Mouse (Mus musculus) intestine, embryonic 16.5 days (tissue): ENCODE measurements around the gene Carns1. TPM values are rescaled to one million over a fixed set of nuclear protein-coding genes. Genes with fewer than 3 reads are reported as not detected.
A peak's percentile ranks its signal among the peaks of the same experiment; 100 is the strongest.
"Not testable (repeated sequence)": the region's sequence is repeated elsewhere in the genome, so short reads cannot be mapped to it uniquely, and the experiment has no call there.

Experiments used
- ATAC-seq: fragments of 200-750 bp; cut with Nextera tagmentation; 2 replicates; pipeline ENCODE4 v1.8.0; 2017; ENCODE audit warnings: moderate TSS enrichment, moderate library complexity
- H3K27ac ChIP-seq: fragments of 300-500 bp; sonication (generic); 2 replicates; pipeline ENCODE4 v1.5.1; 2014; ENCODE audit warnings: mild to moderate bottlenecking, low read length
- H3K27me3 ChIP-seq: fragments of 300-500 bp; sonication (generic); replicated peaks from 2 replicates; pipeline ENCODE4 v1.6.1; 2014; ENCODE audit warnings: low read length, control low read depth, mixed read lengths; ENCODE audit not compliant: control insufficient read depth, insufficient read depth
- H3K36me3 ChIP-seq: fragments of 300-500 bp; sonication (generic); 2 replicates; pipeline ENCODE4 v1.6.1; 2014; ENCODE audit warnings: low read length, control low read depth; ENCODE audit not compliant: control insufficient read depth, insufficient read depth
- H3K4me1 ChIP-seq: fragments of 300-500 bp; sonication (generic); 2 replicates; pipeline ENCODE4 v1.6.1; 2014; ENCODE audit warnings: low read length, control low read depth, mixed read lengths; ENCODE audit not compliant: control insufficient read depth, insufficient read depth
- H3K4me2 ChIP-seq: fragments of 300-500 bp; sonication (generic); 2 replicates; pipeline ENCODE4 v1.6.1; 2014; ENCODE audit warnings: low read depth, low read length, control low read depth
- H3K4me3 ChIP-seq: fragments of 300-500 bp; sonication (generic); 2 replicates; pipeline ENCODE4 v1.5.1; 2014; ENCODE audit warnings: mild to moderate bottlenecking, low read length
- H3K9ac ChIP-seq: fragments of 300-500 bp; sonication (generic); 2 replicates; pipeline ENCODE4 v1.6.1; 2014; ENCODE audit warnings: low read depth, low read length
- H3K9me3 ChIP-seq: fragments of 300-500 bp; sonication (generic); 2 replicates; pipeline ENCODE4 v1.6.1; 2016; ENCODE audit warnings: low read length, control low read depth; ENCODE audit not compliant: control insufficient read depth
- WGBS: fragments of 180-500 bp; shearing (Covaris S2); extraction: QIAGEN DNeasy Blood & Tissue Kit; methylation state at CpG from one replicate; pipeline ENCODE4 v1.1.7; 2014; 5-methylcytosine and 5-hydroxymethylcytosine counted together
- polyA plus RNA-seq: library from polyadenylated mRNA; unstranded; fragments of >200 nt; fragmentation: Nextera tagmentation; extraction: Ambion mirVana; gene quantifications from 2 replicates; pipeline ENCODE4 v1.2.1, GENCODE M21; 2015

The Carns1 gene
- polyA plus RNA-seq, 1 experiment from 2014 or later: 1.4 TPM

GRCm38 (mm10) chr19:4121896-4122295 lies 53.4 kb downstream of the Carns1 start:
- not testable (repeated sequence) for H3K4me3 ChIP-seq, H3K27me3 ChIP-seq, H3K36me3 ChIP-seq, ATAC-seq, H3K9me3 ChIP-seq, H3K9ac ChIP-seq, H3K4me2 ChIP-seq, H3K27ac ChIP-seq
- 56% methylated on average over 6 of the region's 6 CpGs for WGBS
- peaks cover 19% of the 10 kb centered on the region for H3K4me1 ChIP-seq

- Histone ChIP-seq H3K27ac (peak overlapping the region; percentile 76), H3K9me3 (no peaks in the 10 kb centered on the region), H3K27me3 (no peaks in the 10 kb centered on the region), H3K9ac (peak overlapping the region; percentile 67), H3K36me3 (0 out of 2 replicates have a peak, but pooled peaks cover 7% of the 10 kb centered on the region), H3K4me3 (peak overlapping the region; percentile 55), H3K4me2 (peak overlapping the region; percentile 60), H3K4me1 (peaks cover 13% of the 10 kb centered on the region)
- peak; percentile 75 for ATAC-seq
- WGBS: 2% methylated on average over 38 of the region's 38 CpGs
Observed at GRCm38 (mm10) chr19:4121097-4121805, 54.0 kb downstream of the Carns1 start.

GRCm38 (mm10) chr19:4120496-4120895 lies 54.8 kb downstream of the Carns1 start:
- WGBS: 91% methylated on average over 2 of the region's 2 CpGs
- Histone ChIP-seq H3K27ac (no peak overlapping the region), H3K27me3 (no peaks in the 10 kb centered on the region), H3K4me1 (peaks cover 13% of the 10 kb centered on the region), H3K36me3 (peaks cover 12% of the 10 kb centered on the region), H3K9me3 (no peaks in the 10 kb centered on the region), H3K4me3 (peak overlapping the region; percentile 55), H3K4me2 (peak overlapping the region; percentile 60), H3K9ac (no peak overlapping the region)
- ATAC-seq: no peak

GRCm38 (mm10) chr19:4119716-4120487 lies 55.4 kb downstream of the Carns1 start:
- no peaks in the 10 kb centered on the region for H3K27me3 ChIP-seq
- 80% methylated on average over 6 of the region's 6 CpGs for WGBS
- H3K9me3 ChIP-seq: no peaks in the 10 kb centered on the region
- H3K36me3 ChIP-seq: peaks cover 17% of the 10 kb centered on the region
- peaks cover 13% of the 10 kb centered on the region for H3K4me1 ChIP-seq
- no peak for ATAC-seq
- H3K27ac ChIP-seq: no peak overlapping the region
- no peak overlapping the region for H3K4me3 ChIP-seq
- H3K4me2 ChIP-seq: no peak overlapping the region
- H3K9ac ChIP-seq: no peak overlapping the region

- H3K27ac ChIP-seq: no peak overlapping the region
- H3K9ac ChIP-seq: no peak overlapping the region
- no peak for ATAC-seq
- peaks cover 25% of the 10 kb centered on the region for H3K4me1 ChIP-seq
- 93% methylated on average over 2 of the region's 2 CpGs for WGBS
- no peaks in the 10 kb centered on the region for H3K27me3 ChIP-seq
- H3K9me3 ChIP-seq: no peaks in the 10 kb centered on the region
- no peak overlapping the region for H3K4me3 ChIP-seq
- H3K4me2 ChIP-seq: no peak overlapping the region
- H3K36me3 ChIP-seq: peaks cover 21% of the 10 kb centered on the region
Observed at GRCm38 (mm10) chr19:4118350-4118749, 56.9 kb downstream of the Carns1 start.

GRCm38 (mm10) chr19:4117006-4117405 lies 58.3 kb downstream of the Carns1 start:
- H3K36me3 ChIP-seq: peaks cover 21% of the 10 kb centered on the region
- H3K4me3 ChIP-seq: no peak overlapping the region
- H3K9me3 ChIP-seq: no peaks in the 10 kb centered on the region
- ATAC-seq: no peak
- WGBS: 95% methylated on average over 7 of the region's 7 CpGs
- H3K4me2 ChIP-seq: no peak overlapping the region
- no peak overlapping the region for H3K9ac ChIP-seq
- H3K27ac ChIP-seq: no peak overlapping the region
- H3K4me1 ChIP-seq: peaks cover 32% of the 10 kb centered on the region
- H3K27me3 ChIP-seq: no peaks in the 10 kb centered on the region

- H3K27ac ChIP-seq: no peak overlapping the region
- H3K4me3 ChIP-seq: no peak overlapping the region
- 87% methylated on average over 11 of the region's 11 CpGs for WGBS
- H3K4me2 ChIP-seq: no peak overlapping the region
- H3K4me1 ChIP-seq: peaks cover 29% of the 10 kb centered on the region
- ATAC-seq: no peak
- H3K36me3 ChIP-seq: peaks cover 21% of the 10 kb centered on the region
- H3K9ac ChIP-seq: no peak overlapping the region
- H3K27me3 ChIP-seq: no peaks in the 10 kb centered on the region
- H3K9me3 ChIP-seq: no peaks in the 10 kb centered on the region
Observed at GRCm38 (mm10) chr19:4115816-4116215, 59.5 kb downstream of the Carns1 start.

- ATAC-seq: no peak
- H3K4me3 ChIP-seq: no peak overlapping the region
- 95% methylated on average over 10 of the region's 10 CpGs for WGBS
- H3K4me2 ChIP-seq: no peak overlapping the region
- H3K9ac ChIP-seq: no peak overlapping the region
- H3K9me3 ChIP-seq: no peaks in the 10 kb centered on the region
- H3K4me1 ChIP-seq: peaks cover 23% of the 10 kb centered on the region
- peaks cover 21% of the 10 kb centered on the region for H3K36me3 ChIP-seq
- H3K27ac ChIP-seq: no peak overlapping the region
- no peaks in the 10 kb centered on the region for H3K27me3 ChIP-seq
Observed at GRCm38 (mm10) chr19:4115144-4115543, 60.1 kb downstream of the Carns1 start.

- H3K9ac ChIP-seq: peak overlapping the region; percentile 59
- peak overlapping the region; percentile 33 for H3K4me2 ChIP-seq
- ATAC-seq: peak; percentile 2; the same call in 1 of the 2 replicates
- H3K9me3 ChIP-seq: no peaks in the 10 kb centered on the region
- no peak overlapping the region for H3K4me3 ChIP-seq
- H3K27ac ChIP-seq: peak overlapping the region; percentile 95
- no peaks in the 10 kb centered on the region for H3K27me3 ChIP-seq
- peaks cover 20% of the 10 kb centered on the region for H3K36me3 ChIP-seq
- WGBS: 82% methylated on average over 10 of the region's 10 CpGs
- H3K4me1 ChIP-seq: peaks cover 23% of the 10 kb centered on the region
Observed at GRCm38 (mm10) chr19:4114551-4114950, 60.7 kb downstream of the Carns1 start.
